Mouse (Mus musculus) limb, embryonic 11.5 days (tissue): ENCODE data around the gene Ggcx. TPM values are rescaled to one million over a fixed set of nuclear protein-coding genes. Genes with fewer than 3 reads are reported as not detected.

Source experiments
- ATAC-seq: fragments of 200-750 bp; cut with Nextera tagmentation; 2 replicates; pipeline ENCODE4 v1.8.0; 2017; ENCODE audit warnings: low read depth; ENCODE audit not compliant: insufficient number of reproducible peaks, low FRiP score, low TSS enrichment
- DNase-seq: peaks from one replicate; pipeline ENCODE4 v3.0.0-alpha.2; 2015; ENCODE audit warnings: low spot score
- H3K27ac ChIP-seq: fragments of 300-500 bp; sonication (generic); replicated peaks from 2 replicates; pipeline ENCODE4 v1.5.1; 2014; ENCODE audit warnings: low read depth, mild to moderate bottlenecking, low read length
- H3K27me3 ChIP-seq: fragments of 300-500 bp; sonication (generic); 2 replicates; pipeline ENCODE4 v1.6.1; 2014; ENCODE audit warnings: mild to moderate bottlenecking, low read length, mixed read lengths; ENCODE audit not compliant: control insufficient read depth, insufficient read depth
- H3K36me3 ChIP-seq: fragments of 300-500 bp; sonication (generic); 2 replicates; pipeline ENCODE4 v1.6.1; 2014; ENCODE audit warnings: mild to moderate bottlenecking, low read length, moderate library complexity, mixed read lengths; ENCODE audit not compliant: control insufficient read depth, insufficient read depth
- H3K4me1 ChIP-seq: fragments of 300-500 bp; sonication (generic); 2 replicates; pipeline ENCODE4 v1.6.1; 2014; ENCODE audit warnings: low read length, mixed read lengths; ENCODE audit not compliant: control insufficient read depth, insufficient read depth
- H3K4me2 ChIP-seq: fragments of 300-500 bp; sonication (generic); 2 replicates; pipeline ENCODE4 v1.6.1; 2014; ENCODE audit warnings: low read depth, mild to moderate bottlenecking, moderate library complexity; ENCODE audit not compliant: severe bottlenecking
- H3K4me3 ChIP-seq: fragments of 300-500 bp; sonication (generic); 2 replicates; pipeline ENCODE4 v1.5.1; 2014; ENCODE audit warnings: low read depth, low read length
- H3K9ac ChIP-seq: fragments of 300-500 bp; sonication (generic); 2 replicates; pipeline ENCODE4 v1.6.1; 2014; ENCODE audit warnings: mild to moderate bottlenecking, low read length
- H3K9me3 ChIP-seq: fragments of 300-500 bp; sonication (generic); 2 replicates; pipeline ENCODE4 v1.6.1; 2016; ENCODE audit warnings: low read length; ENCODE audit not compliant: control insufficient read depth
- WGBS: fragments of 180-500 bp; shearing (Covaris S2); extraction: QIAGEN DNeasy Blood & Tissue Kit; methylation state at CpG from one replicate; pipeline ENCODE4 v1.1.7; 2014; 5-methylcytosine and 5-hydroxymethylcytosine counted together
- polyA plus RNA-seq: library from polyadenylated mRNA; unstranded; fragments of >200 nt; fragmentation: Nextera tagmentation; extraction: Ambion mirVana; gene quantifications from 2 replicates; pipeline ENCODE4 v1.2.1, GENCODE M21; 2014

Gene Ggcx
- polyA plus RNA-seq, 1 experiment from 2014 or later: 16.0 TPM

- H3K27me3 ChIP-seq: no peaks in the 10 kb centered on the region
- no peak overlapping the region for H3K27ac ChIP-seq
- 41% methylated on average over 1 of the region's 1 CpGs for WGBS
Observed at GRCm38 (mm10) chr6:72371571-72371970, 42.5 kb upstream of the Ggcx start.

DNA sequence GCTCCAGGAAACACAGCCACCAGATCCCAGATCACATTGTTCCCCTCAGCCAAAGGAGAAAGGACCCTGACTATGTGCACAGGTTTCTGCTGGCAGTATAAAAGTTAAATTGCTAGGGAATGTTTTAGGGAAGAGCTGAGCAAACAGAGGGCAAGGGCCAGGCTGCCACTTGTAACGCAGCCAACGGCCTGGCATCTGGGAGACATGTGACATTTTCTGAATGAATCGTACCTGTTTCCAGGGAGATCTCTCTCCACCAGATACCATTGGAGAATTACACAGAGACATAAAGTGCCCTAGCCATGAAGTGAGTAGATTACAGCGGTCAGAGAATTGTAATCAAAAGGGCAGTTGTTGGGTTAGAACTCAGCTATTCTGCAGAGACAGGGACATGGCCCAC is 40.9 kb upstream of the Ggcx start:
- DNase-seq (no peak), ATAC-seq (no peak)
- no peak overlapping the region for H3K9ac ChIP-seq
- H3K27me3 ChIP-seq: no peaks in the 10 kb centered on the region
- WGBS: 90% methylated on average over 4 of the region's 4 CpGs
- H3K4me2 ChIP-seq: no peak overlapping the region
- no peaks in the 10 kb centered on the region for H3K36me3 ChIP-seq
- H3K27ac ChIP-seq: no peak overlapping the region
- no peaks in the 10 kb centered on the region for H3K9me3 ChIP-seq
- H3K4me3 ChIP-seq: no peak overlapping the region
- H3K4me1 ChIP-seq: no peaks in the 10 kb centered on the region

More at GRCm38 (mm10) chr6:72371571-72371970, 42.5 kb upstream of the Ggcx start:
- no peak overlapping the region for H3K4me3 ChIP-seq
- DNase-seq (no peak), ATAC-seq (no peak)
- no peak overlapping the region for H3K9ac ChIP-seq
- no peaks in the 10 kb centered on the region for H3K4me1 ChIP-seq
- H3K36me3 ChIP-seq: no peaks in the 10 kb centered on the region
- no peaks in the 10 kb centered on the region for H3K9me3 ChIP-seq
- H3K4me2 ChIP-seq: no peak overlapping the region

DNA sequence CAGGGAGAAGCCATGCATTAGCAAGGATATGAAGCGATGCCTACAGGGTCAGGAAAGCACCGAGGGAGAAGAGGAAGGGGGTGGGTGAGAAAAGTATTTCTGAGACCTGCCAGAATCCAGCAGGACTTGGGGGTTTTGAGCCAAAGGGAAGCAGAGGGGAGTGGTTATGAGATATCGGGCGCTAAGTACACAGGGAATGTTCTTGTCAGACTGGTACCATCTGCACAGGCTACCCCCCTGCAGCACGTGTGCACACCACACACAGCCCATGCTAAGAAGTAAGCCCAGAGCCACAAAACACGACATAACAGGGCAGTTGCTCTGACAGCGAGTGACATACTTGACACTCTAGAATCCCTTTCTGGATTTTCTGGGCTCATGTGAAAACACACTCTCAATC is 39.9 kb upstream of the Ggcx start:
- WGBS: 77% methylated on average over 7 of the region's 7 CpGs
- H3K27ac ChIP-seq: no peak overlapping the region

DNA sequence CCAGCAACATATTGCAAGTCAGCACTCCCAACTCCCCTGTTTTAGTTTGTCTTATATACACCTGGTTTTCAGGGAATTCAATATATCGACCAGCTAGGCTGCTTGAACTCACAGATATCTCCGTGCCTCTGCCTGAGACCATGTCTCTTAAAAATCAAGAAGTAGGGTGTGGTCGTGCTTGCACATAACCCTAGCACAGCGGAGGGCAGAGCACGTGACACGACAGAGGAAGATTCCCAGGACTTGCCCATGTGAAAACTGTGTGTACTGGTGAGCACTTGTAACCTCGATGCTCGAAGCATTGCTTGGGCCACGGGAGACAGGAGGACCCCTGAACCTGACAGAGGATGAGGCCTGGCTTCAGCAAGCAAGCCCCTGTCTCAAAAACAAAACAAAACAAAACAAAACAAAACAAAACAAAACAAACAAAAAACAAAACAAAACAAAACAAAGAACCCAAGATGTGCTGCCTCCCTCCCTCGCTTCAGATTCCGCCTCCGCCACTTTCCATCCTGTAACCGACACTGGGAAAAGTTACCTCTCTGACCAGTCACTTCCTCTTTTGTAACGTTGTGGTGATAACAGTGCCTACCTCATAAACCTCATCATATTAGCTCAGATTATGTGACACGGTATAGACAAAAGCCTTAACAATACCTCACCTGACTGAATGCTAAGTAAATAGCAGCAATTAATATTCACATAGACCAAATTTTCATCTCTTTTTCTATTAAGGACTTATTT is 39.1 kb upstream of the Ggcx start:
- Histone ChIP-seq H3K4me1 (peaks cover 3% of the 10 kb centered on the region), H3K4me2 (no peak overlapping the region), H3K9ac (no peak overlapping the region), H3K4me3 (no peak overlapping the region), H3K36me3 (no peaks in the 10 kb centered on the region), H3K9me3 (no peaks in the 10 kb centered on the region), H3K27ac (no peak overlapping the region), H3K27me3 (peaks cover 1% of the 10 kb centered on the region; the same call in 1 of the 2 replicates)
- ATAC-seq (no peak), DNase-seq (no peak)
- 86% methylated on average over 15 of the region's 15 CpGs for WGBS

More for the DNA sequence above, 39.9 kb upstream of the Ggcx start:
- Histone ChIP-seq H3K36me3 (no peaks in the 10 kb centered on the region), H3K4me1 (no peaks in the 10 kb centered on the region), H3K4me3 (no peak overlapping the region), H3K9ac (no peak overlapping the region), H3K9me3 (no peaks in the 10 kb centered on the region), H3K4me2 (no peak overlapping the region), H3K27me3 (no peaks in the 10 kb centered on the region)
- DNase-seq (no peak), ATAC-seq (no peak)

- Histone ChIP-seq H3K36me3 (no peaks in the 10 kb centered on the region), H3K4me3 (no peak overlapping the region), H3K27me3 (peaks cover 3% of the 10 kb centered on the region; the same call in 1 of the 2 replicates), H3K4me1 (peaks cover 8% of the 10 kb centered on the region), H3K9ac (no peak overlapping the region), H3K27ac (no peak overlapping the region), H3K4me2 (no peak overlapping the region), H3K9me3 (no peaks in the 10 kb centered on the region)
- WGBS: 88% methylated on average over 8 of the region's 8 CpGs
- DNase-seq: no peak
- no peak for ATAC-seq
Observed at GRCm38 (mm10) chr6:72378510-72379234, 35.4 kb upstream of the Ggcx start.

DNA sequence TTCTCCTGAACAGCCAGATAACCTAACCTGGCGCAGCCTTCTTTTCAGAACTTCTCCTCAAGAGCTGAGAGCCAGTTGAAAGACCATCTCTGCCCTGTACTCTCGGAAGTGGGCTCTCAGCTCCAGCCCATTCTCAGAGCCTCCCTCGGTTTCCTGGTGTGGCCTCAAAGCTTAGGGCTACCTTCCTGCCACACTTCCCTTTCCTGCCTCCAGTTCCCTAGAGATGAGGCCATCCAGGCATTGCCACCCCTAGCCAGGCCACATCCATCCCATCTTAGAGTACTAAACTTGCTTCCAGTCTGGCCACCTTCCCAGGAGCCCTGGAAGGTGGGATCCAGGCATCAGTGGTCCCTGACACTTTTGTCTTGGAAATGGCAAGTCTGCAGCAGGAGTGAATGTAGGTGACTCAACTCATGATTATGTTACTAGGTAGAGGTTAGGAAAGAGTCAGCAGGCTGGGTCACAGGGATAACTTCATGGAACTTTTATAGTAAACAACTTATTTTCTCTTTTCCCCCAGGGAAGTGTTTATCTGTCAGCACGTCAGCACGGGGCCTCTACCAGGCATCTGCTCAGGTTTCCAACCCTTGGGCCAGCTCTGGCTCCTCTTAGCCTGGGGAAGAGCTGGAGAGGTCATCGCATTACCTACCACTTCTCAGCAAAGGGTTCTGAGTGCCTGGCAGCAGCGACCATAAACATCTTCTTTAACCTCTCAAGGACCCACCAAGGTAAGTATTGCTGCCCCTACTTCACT is 34.6 kb upstream of the Ggcx start:
- Histone ChIP-seq H3K27me3 (peaks cover 3% of the 10 kb centered on the region; the same call in 1 of the 2 replicates), H3K36me3 (no peaks in the 10 kb centered on the region), H3K27ac (no peak overlapping the region), H3K4me3 (peak overlapping the region; percentile 39), H3K9ac (peak overlapping the region; percentile 41; the same call in 1 of the 2 replicates), H3K9me3 (no peaks in the 10 kb centered on the region), H3K4me1 (peaks cover 8% of the 10 kb centered on the region), H3K4me2 (peak overlapping the region; percentile 51)
- no peak for DNase-seq
- WGBS: 44% methylated on average over 7 of the region's 7 CpGs
- no peak for ATAC-seq

GRCm38 (mm10) chr6:72380131-72380770 is 33.9 kb upstream of the Ggcx start, which contains the start of gene Vamp5:
Gene Vamp5 (minus strand): TSS chr6:72380468.
- Histone ChIP-seq H3K36me3 (no peaks in the 10 kb centered on the region; the same call in 1 of the 2 replicates), H3K4me3 (peak within 1 kb of the TSS; percentile 39), H3K9ac (peak within 1 kb of the TSS; percentile 41), H3K9me3 (no peaks in the 10 kb centered on the region), H3K4me2 (peak within 1 kb of the TSS; percentile 51), H3K27me3 (peaks cover 3% of the 10 kb centered on the region; the same call in 1 of the 2 replicates), H3K4me1 (peaks cover 8% of the 10 kb centered on the region), H3K27ac (no peak within 1 kb of the TSS)
- peak; percentile 62 for DNase-seq
- WGBS: 1% methylated on average over 48 of the region's 49 CpGs
- ATAC-seq: peak; percentile 61

- H3K4me2 ChIP-seq: no peak overlapping the region
- no peaks in the 10 kb centered on the region; the same call in 1 of the 2 replicates for H3K36me3 ChIP-seq
- H3K9me3 ChIP-seq: no peaks in the 10 kb centered on the region
- ATAC-seq (no peak), DNase-seq (no peak)
- WGBS: 85% methylated on average over 6 of the region's 6 CpGs
- peaks cover 8% of the 10 kb centered on the region for H3K4me1 ChIP-seq
- no peak overlapping the region for H3K9ac ChIP-seq
- H3K27me3 ChIP-seq: peaks cover 3% of the 10 kb centered on the region; the same call in 1 of the 2 replicates
- H3K27ac ChIP-seq: no peak overlapping the region
- H3K4me3 ChIP-seq: no peak overlapping the region
Observed at GRCm38 (mm10) chr6:72382494-72382893, 31.6 kb upstream of the Ggcx start.
